Mouse (Mus musculus): Measurements from ENCODE around the gene Arpc2.
"Not testable (repeated sequence)": the region's sequence is repeated elsewhere in the genome, so short reads cannot be mapped to it uniquely, and the experiment has no call there.

Arpc2 gene

DNA sequence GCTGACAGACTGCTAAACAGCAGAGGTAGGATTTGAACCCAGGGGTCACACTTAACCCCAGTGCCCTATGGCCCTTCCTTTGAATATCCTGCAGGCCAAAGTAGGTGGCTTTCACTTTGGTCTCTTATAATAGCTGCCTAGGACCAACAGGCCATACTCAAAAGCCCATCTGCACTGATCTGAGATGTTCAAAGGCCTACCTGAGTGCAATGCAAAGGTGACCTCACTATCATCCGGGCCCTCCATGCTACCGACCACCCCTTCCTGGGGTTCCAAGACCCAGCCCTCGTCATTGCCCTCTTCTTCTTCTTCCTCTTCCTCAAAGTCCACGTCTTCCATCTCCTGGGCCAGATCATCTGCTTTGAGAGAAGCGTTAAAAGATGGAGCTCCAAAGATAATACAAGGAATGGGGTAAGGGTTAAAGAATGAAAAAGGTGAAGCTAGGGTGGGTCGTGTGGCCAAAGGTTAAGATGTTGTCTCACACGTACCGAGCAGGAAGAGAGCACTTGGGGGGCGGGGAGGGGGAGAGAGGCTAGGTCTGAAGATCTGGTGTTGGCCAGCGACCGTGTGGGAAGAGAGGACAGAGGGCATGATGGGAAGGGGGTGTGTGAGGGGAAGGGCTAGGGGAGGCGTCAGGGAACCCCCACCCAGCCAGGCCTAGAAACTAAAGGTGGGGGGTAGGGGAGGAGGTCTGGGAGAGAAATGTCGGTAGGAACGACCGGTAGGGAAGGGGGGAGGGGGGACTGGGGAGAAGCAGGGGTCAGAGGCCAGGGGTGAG is 48.0 kb downstream of the Arpc2 start:
- DNase-seq (ENCODE audit: inconsistent ontology term): peak; percentile 80

DNA sequence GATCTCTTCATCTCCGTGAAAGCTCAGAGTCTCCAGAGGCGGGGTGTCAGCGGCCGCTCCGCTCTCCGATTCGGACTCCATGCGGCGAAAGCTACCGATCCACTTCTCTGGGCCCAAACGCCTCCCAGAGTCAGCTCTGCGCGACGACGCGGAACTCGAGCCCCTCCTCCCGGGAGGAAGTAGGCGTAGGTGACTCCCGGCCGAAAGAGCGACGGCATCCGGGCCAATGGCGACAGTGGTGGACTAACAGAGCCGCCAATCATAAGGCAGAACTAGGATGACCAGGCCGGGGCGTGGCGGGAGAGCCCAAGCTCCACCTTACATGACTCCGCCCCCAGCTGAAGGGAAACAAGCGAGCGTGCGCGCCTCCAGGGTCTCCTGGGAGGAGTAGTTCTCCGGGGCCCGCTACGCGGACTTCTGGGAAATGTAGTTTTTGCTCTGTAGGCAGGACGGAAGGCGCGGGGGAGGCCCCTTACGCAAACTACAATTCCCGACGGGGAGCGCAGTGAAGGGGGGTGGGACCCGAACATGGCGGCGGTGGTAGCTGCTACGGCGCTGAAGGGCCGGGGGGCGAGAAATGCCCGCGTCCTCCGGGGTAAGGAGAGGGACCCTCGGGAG is 48.8 kb downstream of the Arpc2 start, which contains the start of the genes Aamp and Pnkd:
Gene Aamp, minus strand, starts transcription at position 196 of the 618 bp plus-strand sequence.
Gene Pnkd, plus strand, starts transcription at position 388 of the 618 bp plus-strand sequence.
- DNase-seq (ENCODE audit: inconsistent ontology term): peak; percentile 100

DNA sequence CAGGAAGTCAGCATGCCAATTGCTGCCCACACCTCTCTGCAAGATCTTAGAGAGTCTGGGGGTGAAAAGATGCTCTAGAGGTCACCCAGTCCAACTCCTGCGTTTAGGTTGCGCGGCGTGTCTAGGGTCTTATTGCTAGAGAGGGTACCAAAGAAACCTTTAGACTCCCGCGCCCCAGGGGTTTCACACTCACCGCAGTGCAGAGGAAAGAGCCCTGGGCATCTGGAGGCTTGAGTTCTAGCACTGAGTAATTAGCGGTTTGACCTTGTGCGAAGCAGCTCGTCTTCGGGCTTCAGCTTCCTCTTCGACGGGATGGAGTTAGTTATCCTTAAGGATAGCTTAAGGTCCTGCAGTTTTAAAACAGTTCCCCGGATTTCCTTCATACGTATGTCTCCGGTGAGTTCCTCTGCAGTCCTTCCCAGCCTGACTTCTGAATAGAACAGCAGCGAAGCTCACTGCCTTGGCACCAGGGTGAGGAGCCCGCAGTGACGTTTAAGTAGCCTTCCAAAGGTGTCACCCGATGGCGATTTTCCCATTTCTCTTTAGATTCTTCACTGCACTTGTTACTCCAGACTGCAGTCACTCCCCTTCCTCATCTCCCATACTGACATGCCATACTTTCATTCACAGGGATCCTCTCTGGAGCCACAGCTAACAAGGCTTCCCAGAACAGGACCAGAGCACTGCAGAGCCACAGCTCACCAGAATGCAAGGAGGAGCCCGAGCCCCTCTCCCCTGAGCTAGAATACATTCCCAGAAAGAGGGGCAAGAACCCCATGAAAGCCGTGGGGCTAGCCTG is 49.5 kb downstream of the Arpc2 start:
- no peak for DNase-seq (ENCODE audit: inconsistent ontology term)

DNA sequence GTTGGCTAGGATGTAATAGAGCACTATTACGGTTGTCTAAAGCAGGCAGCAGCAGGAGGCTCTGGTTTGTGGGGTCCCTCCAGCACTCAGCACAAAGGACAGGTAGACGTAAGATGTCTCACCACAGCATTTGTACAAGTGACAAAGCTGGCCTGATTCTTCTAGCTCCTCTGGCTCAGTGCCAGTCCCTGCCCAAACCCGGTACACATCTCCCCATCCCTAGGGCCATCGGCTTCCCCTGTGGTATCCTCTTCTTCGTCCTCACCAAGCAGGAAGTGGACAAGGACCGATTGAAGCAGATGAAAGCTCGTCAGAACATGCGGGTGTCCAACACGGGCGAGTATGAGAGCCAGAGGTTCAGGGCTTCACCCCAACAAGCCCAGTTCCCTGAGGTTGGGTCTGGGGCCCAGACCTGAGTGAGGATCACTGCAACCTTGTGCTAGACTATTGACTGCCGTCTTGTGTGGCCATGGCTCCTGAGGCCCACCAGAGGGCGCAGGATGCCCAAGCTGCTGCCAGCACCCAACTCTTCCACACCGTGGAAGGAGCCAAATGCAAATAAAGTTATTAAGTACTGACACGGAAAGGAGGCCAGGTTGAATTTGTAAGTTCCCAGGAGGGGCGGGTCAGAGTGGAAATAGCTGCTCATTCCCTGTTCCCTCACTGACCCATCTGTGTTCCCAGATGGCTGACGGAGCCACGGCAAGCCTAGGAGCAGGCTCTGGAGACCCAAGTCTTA is 51.2 kb downstream of the Arpc2 start:
- not testable (repeated sequence) for DNase-seq (ENCODE audit: inconsistent ontology term)

DNA sequence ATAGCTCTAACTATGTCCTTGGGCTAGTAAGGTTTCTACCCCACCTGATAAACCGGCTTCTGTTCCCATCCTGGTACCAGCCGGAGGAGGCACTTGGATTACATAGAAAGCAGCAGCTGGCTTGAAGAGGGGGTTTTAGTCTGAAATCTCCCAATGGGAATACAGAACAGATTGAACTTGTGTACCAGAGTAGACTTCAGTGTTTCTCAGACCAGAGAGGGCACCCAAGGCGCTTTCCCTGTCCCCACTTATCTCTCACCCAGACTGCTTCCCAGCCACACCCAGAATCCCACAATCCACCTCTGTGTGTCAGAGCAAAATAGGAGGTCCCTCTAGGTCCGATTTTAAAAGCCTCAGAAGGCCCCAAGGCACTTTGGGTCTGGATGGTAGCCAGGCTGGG is 52.4 kb downstream of the Arpc2 start:
- DNase-seq (ENCODE audit: inconsistent ontology term): no peak

DNA sequence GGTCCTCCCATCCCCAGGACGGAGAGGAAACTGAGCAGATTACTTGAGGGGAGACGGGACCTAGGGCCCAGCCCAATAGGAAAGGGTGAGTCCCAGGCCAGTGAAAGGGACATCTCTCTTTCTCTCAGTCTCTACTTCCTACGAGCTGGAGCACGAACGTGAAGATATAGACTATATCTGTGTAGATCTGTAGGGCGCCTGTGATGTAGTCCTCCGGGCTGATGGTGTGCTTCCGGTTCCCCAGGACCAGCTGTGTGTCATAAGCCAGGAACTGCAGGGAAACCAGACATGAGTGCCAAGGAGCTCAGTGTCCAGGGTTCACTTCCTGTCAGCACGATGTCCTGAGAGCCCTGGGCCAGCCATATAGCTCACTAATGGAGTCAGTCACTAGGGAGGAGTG is 53.4 kb downstream of the Arpc2 start:
- DNase-seq (ENCODE audit: inconsistent ontology term): no peak

DNA sequence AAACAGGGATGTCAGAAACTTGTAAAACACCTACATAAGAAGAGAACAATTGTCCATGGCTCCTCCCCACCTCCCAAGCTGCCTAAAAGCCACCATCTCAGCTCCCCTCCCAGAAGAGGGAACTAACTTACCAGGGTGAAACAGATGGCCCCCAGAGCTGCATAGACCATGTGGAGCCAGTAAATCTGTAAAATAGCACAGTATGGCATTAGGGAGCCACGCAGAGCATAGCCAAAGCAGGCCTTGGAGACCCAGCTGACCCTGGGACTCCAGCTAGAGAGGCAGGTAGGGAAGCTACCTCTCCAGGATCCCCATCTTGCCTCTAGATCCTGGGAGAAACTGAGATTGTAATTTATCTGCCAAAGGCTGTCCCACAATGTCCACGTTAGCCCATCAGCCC is 53.9 kb downstream of the Arpc2 start:
- no peak for DNase-seq (ENCODE audit: inconsistent ontology term)

DNA sequence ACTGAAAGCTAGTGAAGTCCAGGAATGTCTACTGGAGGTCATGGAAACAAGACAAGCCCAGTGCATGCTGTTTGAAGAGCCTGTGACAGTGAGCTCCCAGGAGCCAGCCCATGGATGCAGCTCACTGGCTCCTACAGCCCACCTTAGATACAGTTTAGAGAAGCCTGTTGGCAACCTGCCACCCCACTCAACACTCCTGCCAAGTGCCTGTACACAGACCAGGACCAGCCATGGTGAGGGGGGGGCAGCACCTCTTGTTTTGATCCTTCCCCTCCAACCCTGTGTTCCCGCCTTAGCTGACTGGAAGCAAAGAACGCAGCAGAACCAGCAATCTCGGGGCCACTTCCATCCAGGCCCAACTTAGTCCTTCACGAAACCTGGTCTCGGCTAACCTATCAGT is 54.3 kb downstream of the Arpc2 start:
- no peak for DNase-seq (ENCODE audit: inconsistent ontology term)

DNA sequence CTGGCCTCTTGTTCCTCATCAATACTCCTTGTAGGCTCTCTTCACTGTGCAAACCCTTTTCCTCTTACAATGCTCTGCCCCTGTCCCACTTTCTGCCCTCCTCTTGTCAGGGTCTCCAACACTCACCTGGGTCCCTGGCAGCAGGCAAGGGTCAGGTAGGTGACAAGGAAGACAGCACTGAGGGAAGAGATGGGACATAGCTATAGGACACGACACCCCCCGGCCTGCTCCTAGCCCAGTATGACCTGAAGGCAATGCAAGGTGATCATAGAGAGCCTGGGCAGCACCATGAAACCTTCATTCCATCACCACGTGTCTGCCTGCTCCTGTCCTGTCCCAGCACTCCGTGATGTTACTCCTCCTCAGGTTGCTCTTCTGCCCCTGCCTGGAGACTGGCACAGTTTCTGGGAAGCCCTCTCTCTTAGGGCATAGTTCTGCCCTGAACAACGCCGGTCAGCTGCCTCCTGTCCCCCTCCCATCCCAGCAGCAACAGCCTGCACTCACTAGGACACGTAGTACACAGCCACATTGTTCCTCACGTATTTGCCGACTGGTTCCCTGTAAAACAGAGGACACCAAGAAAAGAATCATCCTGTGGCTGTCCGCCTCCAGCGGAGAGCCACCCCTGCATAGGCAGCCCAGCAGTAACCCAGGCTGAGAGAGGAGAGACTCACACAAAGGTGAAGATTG is 56.6 kb downstream of the Arpc2 start:
- no peak for DNase-seq (ENCODE audit: inconsistent ontology term)

DNA sequence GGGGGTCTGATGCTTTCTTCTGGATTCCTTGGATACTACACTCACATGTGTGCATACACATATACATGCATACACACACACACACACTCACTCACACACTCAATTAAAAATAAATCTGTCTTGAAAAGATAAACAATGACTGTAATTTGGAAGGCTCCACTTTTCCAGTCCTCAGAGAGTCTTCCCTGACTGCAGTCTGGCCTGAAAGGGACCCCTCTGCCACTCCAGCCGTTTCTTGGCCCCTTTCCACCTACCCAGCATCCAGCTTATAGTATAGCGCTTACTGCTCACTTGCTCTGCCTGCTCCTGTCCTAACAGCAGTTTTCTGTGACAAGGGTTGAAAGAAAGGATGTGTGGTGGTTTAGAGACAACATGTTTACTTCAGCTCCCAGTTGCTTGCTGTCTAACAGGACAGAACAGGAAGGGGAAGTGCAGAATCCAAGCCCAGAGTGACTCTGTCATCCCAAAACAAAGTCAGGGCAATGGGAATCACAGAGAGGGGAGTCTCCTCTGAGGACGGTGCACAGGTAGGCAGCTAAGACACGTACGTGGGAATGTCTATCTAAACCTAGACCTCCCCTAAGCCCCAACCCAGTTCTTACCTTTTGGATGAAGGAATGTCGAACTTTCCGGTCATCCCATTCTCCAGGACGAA is 57.5 kb downstream of the Arpc2 start:
- no peak for DNase-seq (ENCODE audit: inconsistent ontology term)

DNA sequence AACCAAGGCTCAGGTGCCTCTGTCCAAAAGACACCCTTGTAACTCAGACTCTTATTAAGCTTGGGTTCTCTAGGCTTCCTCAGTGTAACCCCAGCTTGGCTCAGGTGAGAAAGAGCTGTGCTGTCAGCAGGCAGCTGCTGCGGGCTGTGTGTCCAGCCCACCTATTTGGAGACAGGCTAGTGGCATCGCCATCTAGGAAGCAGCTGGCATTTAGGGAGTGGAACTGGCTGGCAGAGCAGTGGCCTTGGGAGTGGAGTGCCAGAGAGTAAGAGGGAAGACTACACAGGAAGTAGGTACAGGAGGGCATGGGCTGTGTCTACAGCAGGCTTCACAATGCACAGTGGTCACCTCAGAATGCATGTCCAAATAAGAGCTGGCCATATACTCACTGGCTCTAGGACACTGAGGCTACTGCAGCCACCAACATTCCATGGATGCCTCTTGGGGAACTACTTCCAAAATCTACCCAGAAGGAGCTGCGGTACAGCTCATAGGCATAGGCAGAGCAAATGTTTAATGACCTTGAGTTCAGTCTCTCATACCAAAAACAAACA is 58.3 kb downstream of the Arpc2 start:
- DNase-seq (ENCODE audit: inconsistent ontology term): peak; percentile 51

DNA sequence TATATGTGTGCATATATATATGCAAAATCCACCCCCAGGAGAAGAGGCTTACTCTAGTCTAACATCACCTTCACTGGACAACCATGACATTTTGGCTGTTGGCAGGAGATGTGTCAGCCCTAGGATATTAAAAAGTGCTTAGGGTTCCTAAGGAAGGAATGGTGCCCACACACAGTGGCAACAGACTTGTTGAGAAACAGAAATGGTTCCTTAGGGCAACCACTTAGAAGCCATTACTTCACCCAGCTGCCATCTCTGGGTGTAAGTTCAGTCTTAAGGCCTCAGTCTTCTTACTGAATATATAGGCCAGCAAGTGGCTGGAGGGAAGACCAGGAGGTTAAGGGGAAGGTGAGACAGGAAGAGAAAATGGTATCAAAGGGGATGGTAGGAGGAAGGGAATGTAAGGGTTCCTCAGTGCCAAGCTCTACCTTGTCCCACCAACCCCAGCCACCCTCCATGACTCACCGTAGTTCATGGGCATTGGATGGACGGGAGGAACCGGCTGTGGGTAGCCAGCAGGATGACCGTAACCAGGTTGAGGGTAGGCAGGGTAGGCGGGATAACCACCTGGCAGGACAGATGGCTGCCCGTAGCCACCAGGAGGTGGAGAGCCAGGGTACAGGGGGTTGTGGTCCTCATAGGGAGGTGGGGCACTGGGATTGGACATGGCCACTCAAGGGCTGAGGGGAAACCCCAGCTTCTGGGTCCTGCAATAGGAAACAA is 59.0 kb downstream of the Arpc2 start:
- DNase-seq (ENCODE audit: inconsistent ontology term): no peak

DNA sequence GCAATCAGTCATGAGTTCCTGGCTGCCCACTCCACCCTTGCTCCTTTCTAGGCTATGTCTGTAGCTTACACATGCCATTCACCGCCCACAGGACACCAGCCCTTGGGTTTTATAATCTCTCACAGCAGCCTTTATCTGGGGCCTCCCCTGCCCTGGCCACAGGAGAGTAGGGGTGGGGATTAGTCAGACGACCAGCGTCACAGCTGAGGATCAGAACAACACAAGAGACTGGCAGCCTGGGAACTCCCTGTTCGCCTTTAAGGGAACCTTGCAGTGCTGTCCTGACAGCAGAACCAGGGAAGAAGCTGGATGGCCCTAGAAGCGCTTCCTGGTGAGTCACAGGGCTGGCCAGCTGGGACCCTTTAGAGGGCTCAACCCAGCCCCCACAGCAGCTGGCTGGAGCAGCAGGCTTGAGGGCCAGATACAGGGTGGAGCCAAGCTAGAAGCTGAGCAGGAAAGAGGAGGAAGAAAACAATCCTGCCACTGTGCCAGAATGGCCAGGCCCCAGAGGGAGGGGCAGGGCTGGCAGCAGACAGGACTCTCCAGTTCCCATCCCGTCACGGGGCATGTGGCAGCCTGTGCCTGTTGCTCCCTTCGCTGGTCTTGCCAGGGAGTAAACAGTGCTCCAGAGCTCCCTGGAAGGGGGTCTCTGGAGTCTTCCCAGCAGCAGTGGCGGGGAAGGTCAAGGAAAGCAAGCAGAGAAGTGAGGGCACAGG is 59.7 kb downstream of the Arpc2 start:
- DNase-seq (ENCODE audit: inconsistent ontology term): peak; percentile 98

DNA sequence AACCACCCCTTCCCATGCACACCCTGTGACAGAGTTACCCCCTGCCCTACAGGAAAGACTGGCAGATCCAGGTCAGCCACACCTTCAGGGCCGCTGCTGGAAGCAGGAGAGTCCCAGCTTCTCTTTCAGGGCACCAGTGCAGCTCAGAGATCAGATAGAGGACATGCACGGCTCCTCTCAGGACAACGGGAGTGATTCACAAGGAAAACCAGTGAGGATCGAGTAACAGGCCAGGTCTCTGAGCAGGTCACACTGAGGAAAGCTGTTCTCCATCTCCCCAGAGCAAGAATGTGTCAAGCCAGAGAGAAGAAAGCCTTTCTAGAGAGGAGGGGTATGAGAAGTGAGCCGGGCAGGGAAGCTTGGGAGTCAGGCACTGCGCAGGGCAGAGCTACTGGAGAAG is 60.6 kb downstream of the Arpc2 start:
- no peak for DNase-seq (ENCODE audit: inconsistent ontology term)

DNA sequence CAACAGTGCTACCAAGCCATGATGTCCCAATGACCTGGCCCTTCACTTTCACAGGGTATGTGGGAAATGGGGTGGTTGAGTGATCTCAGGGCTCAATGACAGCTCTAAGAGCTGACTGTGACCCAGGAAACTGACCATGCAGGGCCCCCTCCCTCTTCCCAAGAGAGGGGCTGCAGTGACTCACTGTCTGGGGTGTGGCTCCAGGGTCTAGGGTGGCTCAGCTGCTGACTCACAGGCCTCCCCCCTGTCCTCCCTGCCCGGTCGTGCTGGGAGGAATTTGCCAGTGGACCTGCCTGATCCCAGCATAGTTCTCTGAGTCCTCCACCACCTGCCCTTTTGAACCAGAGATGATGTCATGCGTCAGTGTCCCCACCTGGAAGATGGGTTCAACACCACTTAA is 61.4 kb downstream of the Arpc2 start:
- peak; percentile 93 for DNase-seq (ENCODE audit: inconsistent ontology term)

DNA sequence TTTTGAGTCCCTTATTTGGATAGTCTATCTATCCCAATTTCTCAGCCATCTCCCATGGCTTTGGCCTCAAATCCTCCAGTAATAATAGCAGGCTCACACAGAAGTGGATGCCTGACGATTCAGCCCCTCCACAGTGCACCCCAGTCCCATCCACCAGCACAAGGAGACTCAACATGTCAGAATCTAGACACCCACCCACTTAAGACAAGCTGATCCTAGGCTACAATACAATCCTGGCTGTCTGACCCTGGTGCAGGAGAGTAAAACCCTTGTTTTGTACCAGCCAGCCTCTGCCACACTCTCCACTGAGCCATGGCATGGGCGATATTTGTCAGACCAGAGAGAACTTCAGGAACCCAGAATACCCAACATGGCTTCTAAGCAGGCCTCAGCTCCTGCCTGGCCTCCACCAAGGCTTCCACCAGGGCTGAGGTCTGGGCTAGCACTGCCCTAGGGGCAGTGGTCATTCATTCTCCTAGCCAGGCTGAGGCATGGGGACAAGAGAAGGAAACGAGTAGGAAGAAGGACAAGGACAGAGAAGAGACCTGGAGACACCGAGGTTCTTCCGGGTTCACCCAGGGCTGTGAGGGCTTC is 62.4 kb downstream of the Arpc2 start:
- no peak for DNase-seq (ENCODE audit: inconsistent ontology term)

DNA sequence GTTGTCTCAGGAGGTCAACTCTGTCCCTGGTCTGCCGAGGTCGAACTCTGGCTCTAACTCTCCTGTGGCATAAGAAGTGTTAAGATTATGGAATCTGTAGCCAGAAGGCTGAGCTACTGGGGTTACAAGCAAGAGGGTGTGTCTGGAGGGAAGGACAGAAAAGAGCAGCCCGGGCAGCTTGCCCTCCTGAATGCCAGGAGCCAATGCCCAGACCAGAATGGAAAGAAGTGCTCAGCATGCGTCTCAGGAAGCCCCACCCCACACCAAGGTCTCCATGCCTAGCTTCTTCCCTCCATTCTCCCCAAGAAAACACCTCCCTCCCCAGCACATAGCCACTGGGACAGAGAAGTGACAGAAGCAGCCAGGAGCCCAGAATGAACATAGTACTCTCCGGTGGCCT is 63.1 kb downstream of the Arpc2 start:
- peak; percentile 77 for DNase-seq (ENCODE audit: inconsistent ontology term)

DNA sequence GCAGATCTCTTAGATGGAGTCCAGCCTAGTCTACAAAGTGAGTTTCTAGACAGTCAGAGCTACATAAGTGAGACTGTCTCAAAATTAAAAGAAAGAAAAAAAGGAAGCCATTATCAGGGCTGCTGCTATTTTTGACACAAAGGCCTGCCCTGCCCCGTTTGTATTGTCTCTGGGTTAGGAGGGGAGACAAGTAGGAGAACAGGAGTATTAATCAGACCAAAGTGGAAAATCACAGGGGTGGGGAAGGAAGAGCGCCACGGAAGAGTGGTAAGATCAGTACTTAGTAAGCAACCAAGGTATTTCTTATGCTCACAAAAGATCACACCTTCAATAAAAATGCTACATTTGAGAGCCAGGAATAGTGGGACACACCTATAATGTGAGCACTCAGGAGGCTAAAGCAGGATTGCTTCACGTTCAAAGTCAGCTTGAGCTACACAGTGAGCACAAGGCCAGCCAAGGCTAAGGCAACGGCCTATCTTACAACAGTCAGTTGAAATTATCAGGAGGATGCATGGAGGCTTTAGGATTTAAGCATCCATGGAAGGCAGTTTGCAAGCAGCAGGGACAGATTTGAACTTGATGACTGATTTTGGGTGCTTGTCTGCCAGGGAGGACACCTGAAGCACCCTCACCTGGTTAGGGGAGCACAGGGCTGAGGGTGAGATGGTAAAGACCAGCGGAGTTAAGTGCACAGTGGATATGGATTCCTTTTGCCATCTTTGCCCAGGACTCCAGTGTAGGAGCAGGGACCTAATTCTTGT is 64.6 kb downstream of the Arpc2 start:
- no peak for DNase-seq (ENCODE audit: inconsistent ontology term)

Data from Muller cell, postnatal 12 days (primary cell).